Mouse (Mus musculus): ENCODE results near the gene Snx15.

Snx15 gene

GRCm38 (mm10) chr19:6071261-6071660 lies 56.8 kb downstream of the Snx15 start:
- DNase-seq (ENCODE audit: extremely low spot score): no peak

- no peak for DNase-seq (ENCODE audit: extremely low spot score)
Observed at GRCm38 (mm10) chr19:6070571-6071250, 57.4 kb downstream of the Snx15 start.

GRCm38 (mm10) chr19:6069851-6070250 lies 58.3 kb downstream of the Snx15 start:
- DNase-seq (ENCODE audit: extremely low spot score): no peak
